In the genomic region with DNA sequence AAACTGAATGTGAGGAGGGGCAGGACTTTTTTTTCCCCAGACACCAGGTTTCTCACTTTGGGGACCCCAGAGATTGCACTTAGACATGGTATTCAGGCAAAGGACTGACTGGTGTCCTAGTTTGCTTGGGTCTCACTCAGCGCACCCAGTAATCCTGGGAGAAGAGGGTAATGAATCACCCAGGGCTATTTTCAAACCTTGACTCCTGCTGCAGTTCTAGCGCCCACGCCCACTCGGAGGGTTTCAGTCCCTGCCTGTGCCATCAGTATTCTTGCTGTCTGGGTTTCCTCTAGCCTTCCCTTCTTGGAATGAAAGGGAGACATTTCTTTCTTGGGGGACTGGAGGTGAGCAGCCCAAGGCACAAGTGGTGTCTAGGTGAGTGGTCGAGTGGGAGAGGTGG, we compare ENCODE assay signal across 9 mouse cellular contexts. TPM values are rescaled to one million over a fixed set of nuclear protein-coding genes. Genes with fewer than 3 reads are reported as not detected.
DNase-seq lines count a peak whose midpoint lies in the region; ATAC-seq and TF ChIP-seq lines count a peak whose summit lies in the region.
"Had no signal": no experiment of that assay in that cellular context is flagged by ENCODE, and none has a peak within 500 bp of the region (broad histone marks: within the 10 kb centered on the region; RNA-seq: fewer than 3 reads in every experiment).

No protein-coding gene starts in this region.

- peaks cover 100% of the 10 kb centered on the region for H3K27me3 ChIP-seq in forebrain, embryonic 10.5 days (ENCODE audit: poor library complexity, severe bottlenecking)
- peaks cover 44% of the 10 kb centered on the region for H3K27me3 ChIP-seq in forebrain, embryonic 13.5 days
- no peaks in the 10 kb centered on the region for H3K27me3 ChIP-seq in kidney, postnatal 0 days (ENCODE audit: insufficient read depth, low read length)
- no peaks in the 10 kb centered on the region for H3K27me3 ChIP-seq in G1E (ENCODE audit: insufficient read depth, low read length)
- H3K27me3 ChIP-seq in limb, embryonic 12.5 days: peaks cover 77% of the 10 kb centered on the region

- DNase-seq in forebrain, embryonic 10.5 days (ENCODE audit: extremely low spot score, low spot score): no peak
- no peak for DNase-seq in kidney, postnatal 0 days (ENCODE audit: low spot score)
- no peak for DNase-seq in kidney, postnatal 4 days
- DNase-seq in G1E (ENCODE audit: low spot score): no peak
- DNase-seq in layer of hippocampus, postnatal 25 days (ENCODE audit: extremely low spot score in 1 of 2, low spot score in 1 of 2): no peak
- no peak for DNase-seq in layer of hippocampus, adult 9-10 months (ENCODE audit: low spot score)
- DNase-seq: gastrocnemius, postnatal 14 days had no signal

- H3K9me3 ChIP-seq in forebrain, embryonic 10.5 days: no peaks in the 10 kb centered on the region
- no peaks in the 10 kb centered on the region for H3K9me3 ChIP-seq in forebrain, embryonic 13.5 days (replicated peaks)
- no peaks in the 10 kb centered on the region for H3K9me3 ChIP-seq in kidney, postnatal 0 days (replicated peaks; ENCODE audit: low read length)
- H3K9me3 ChIP-seq in G1E (replicated peaks): no peaks in the 10 kb centered on the region
- no peaks in the 10 kb centered on the region for H3K9me3 ChIP-seq in limb, embryonic 12.5 days

- H3K4me1 ChIP-seq in forebrain, embryonic 10.5 days: peaks cover 30% of the 10 kb centered on the region
- no peaks in the 10 kb centered on the region for H3K4me1 ChIP-seq in forebrain, embryonic 13.5 days
- 0 out of 2 replicates have a peak, but pooled peaks cover 3% of the 10 kb centered on the region for H3K4me1 ChIP-seq in kidney, postnatal 0 days (replicated peaks; ENCODE audit: insufficient read depth, low read length)
- H3K4me1 ChIP-seq in G1E (ENCODE audit: insufficient read depth, low read depth, low read length): peaks cover 52% of the 10 kb centered on the region
- H3K4me1 ChIP-seq in limb, embryonic 12.5 days (replicated peaks): peaks cover 4% of the 10 kb centered on the region; the same call in 1 of the 2 replicates

- TF ChIP-seq CTCF in kidney, postnatal 0 days (IDR thresholded peaks at IDR 0.05; ENCODE audit: low read depth): no peak
- TF ChIP-seq CTCF in G1E (IDR thresholded peaks at IDR 0.05; ENCODE audit: low read depth, low read length): no peak

- H3K36me3 ChIP-seq in forebrain, embryonic 10.5 days (replicated peaks): no peaks in the 10 kb centered on the region
- H3K36me3 ChIP-seq in forebrain, embryonic 13.5 days (ENCODE audit: poor library complexity, severe bottlenecking): no peaks in the 10 kb centered on the region
- H3K36me3 ChIP-seq in kidney, postnatal 0 days (ENCODE audit: insufficient read depth, low read length): no peaks in the 10 kb centered on the region
- H3K36me3 ChIP-seq in G1E (replicated peaks): peaks cover 27% of the 10 kb centered on the region
- H3K36me3 ChIP-seq in limb, embryonic 12.5 days: no peaks in the 10 kb centered on the region

- no peak for ATAC-seq in forebrain, embryonic 13.5 days
- no peak for ATAC-seq in kidney, postnatal 0 days (replicated peaks; ENCODE audit: low FRiP score, low read depth)
- ATAC-seq in G1E (ENCODE audit: extremely low read depth, insufficient number of reproducible peaks, low FRiP score, poor library complexity, severe bottlenecking): no peak
- ATAC-seq in limb, embryonic 12.5 days (ENCODE audit: insufficient number of reproducible peaks, insufficient read depth, low FRiP score, low TSS enrichment, low read depth): no peak

- H3K9ac ChIP-seq in forebrain, embryonic 13.5 days: no peak overlapping the region
- H3K9ac ChIP-seq in kidney, postnatal 0 days (ENCODE audit: low read depth, low read length): no peak overlapping the region; the same call in 1 of the 2 replicates
- H3K9ac ChIP-seq in limb, embryonic 12.5 days (replicated peaks): no peak overlapping the region

- peak overlapping the region; percentile 60; the same call in 1 of the 2 replicates for H3K4me3 ChIP-seq in forebrain, embryonic 10.5 days
- no peak overlapping the region for H3K4me3 ChIP-seq in forebrain, embryonic 13.5 days
- peak overlapping the region; percentile 47; the same call in 1 of the 2 replicates for H3K4me3 ChIP-seq in kidney, postnatal 0 days (replicated peaks; ENCODE audit: low read depth, low read length)
- H3K4me3 ChIP-seq in G1E (ENCODE audit: low read depth, low read length): peak overlapping the region; percentile 82
- H3K4me3 ChIP-seq in limb, embryonic 12.5 days (replicated peaks): no peak overlapping the region

- H3K4me2 ChIP-seq in forebrain, embryonic 13.5 days: no peak overlapping the region
- peak overlapping the region; percentile 75 for H3K4me2 ChIP-seq in kidney, postnatal 0 days (ENCODE audit: low read length)
- peak overlapping the region; percentile 73; the same call in 1 of the 2 replicates for H3K4me2 ChIP-seq in limb, embryonic 12.5 days

- WGBS in forebrain, embryonic 10.5 days: 76% methylated on average over 5 of the region's 5 CpGs
- WGBS in forebrain, embryonic 13.5 days: 85% methylated on average over 5 of the region's 5 CpGs
- WGBS in kidney, postnatal 0 days: 63% methylated on average over 5 of the region's 5 CpGs
- WGBS in limb, embryonic 12.5 days: 70% methylated on average over 5 of the region's 5 CpGs

- H3K27ac ChIP-seq in forebrain, embryonic 10.5 days: no peak overlapping the region
- no peak overlapping the region for H3K27ac ChIP-seq in forebrain, embryonic 13.5 days
- no peak overlapping the region for H3K27ac ChIP-seq in kidney, postnatal 0 days
- H3K27ac ChIP-seq in limb, embryonic 12.5 days: no peak overlapping the region

RNA-seq across cellular contexts. Expression of a gene that starts 40.7 kb away (rescaled TPM):
- polyA plus RNA-seq in forebrain, embryonic 10.5 days (2016; fragmentation: Nextera tagmentation; extraction: Ambion mirVana): 10.9 and 11.4 TPM in 2 replicates
- 2.8 and 3.0 TPM in 2 replicates for polyA plus RNA-seq in forebrain, embryonic 13.5 days (2015; fragmentation: Nextera tagmentation; extraction: Ambion mirVana)
- polyA plus RNA-seq in kidney, postnatal 0 days (2015; fragmentation: Nextera tagmentation; extraction: Ambion mirVana): 18.5 and 20.4 TPM in 2 replicates
- total RNA-seq in G1E (2014; fragmentation: Nextera tagmentation): 34.2 and 46.2 TPM in 2 replicates
- total RNA-seq in G1E (2017): 56.4 and 58.0 TPM in 2 replicates
- 64.2 and 149 TPM in 2 replicates for polyA plus RNA-seq in G1E (2012)
- polyA plus RNA-seq in limb, embryonic 12.5 days (2016; fragmentation: Nextera tagmentation; extraction: Ambion mirVana): 6.7 and 8.3 TPM in 2 replicates
- total RNA-seq in layer of hippocampus, postnatal 25 days (2021): 1 to 10 TPM; 5.5 to 8.5 TPM

Comparison
In these comparisons a context has a peak if more than half of its experiments do, and no peak if none do; other contexts are left out.
1. H3K4me3 ChIP-seq: peak in forebrain, embryonic 10.5 days (single experiment), kidney, postnatal 0 days (single experiment) and G1E (single experiment); none in forebrain, embryonic 13.5 days (single experiment) and limb, embryonic 12.5 days (single experiment).